Mouse (Mus musculus) thymus, postnatal 14 days (tissue): ENCODE results near the gene Chmp2a.

Experiments
- DNase-seq: peaks from one replicate; pipeline ENCODE4 v3.0.0; 2021

Gene Chmp2a

DNA sequence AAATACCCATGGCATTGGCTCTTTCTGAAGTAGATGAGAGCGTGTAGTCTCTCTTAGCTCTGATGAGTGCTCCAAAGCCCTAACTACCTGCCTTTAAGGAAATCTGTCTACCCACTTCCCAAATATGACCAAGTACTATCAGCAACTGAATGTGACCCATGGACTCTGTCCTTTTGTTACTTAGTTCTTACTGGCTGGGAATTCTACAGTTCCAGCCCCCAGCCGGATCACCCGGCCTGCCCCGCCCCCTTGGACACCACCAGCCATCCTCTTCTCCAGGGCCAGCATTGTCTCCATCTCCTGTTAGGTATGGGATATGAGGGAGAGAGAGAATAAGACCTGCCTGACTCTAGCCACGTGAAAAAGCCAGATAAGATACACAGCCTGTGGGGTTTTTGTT is 36.6 kb downstream of the Chmp2a start, which contains the start of gene Slc27a5:
Gene Slc27a5 (minus strand): TSS at position 140 of the 400 bp plus-strand sequence.
- DNase-seq: no peak

DNA sequence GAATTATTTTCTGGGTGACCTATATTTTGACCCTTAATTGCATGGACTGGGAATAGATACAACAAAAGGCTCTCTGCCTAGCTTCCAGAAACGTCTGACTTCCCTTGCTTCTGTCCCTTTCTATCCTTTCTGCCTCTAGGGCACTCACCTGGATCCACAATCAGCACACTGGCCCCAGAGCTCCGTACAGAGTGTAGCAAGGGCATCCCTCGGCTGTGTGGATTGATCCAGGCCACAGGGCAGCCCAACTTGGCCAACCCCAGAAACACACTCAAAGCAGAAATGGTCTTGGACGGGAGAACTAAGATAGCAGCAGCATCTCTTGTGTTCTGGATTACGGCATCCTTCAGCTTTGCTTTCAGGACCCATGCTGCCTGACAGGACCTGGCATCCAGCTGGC is 37.4 kb downstream of the Chmp2a start:
- DNase-seq: no peak

DNA sequence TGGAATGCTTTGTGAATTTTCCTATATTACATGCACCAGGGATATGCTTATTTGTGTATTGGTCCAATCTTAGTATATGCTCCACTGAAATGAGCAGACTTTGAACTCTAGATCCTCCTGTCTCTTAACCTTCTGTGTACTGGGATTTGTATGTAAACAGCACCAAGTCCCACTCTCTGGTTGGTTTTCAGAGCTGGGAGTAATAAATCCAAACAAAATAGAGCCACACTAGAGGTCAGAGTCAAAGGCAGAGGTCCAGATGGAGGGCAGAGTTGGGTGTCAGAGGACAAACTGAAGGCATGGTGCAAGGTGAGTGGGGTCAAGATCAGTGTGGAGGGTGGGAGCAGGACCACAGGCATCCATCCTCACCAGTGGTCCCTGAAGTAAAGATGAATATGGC is 38.7 kb downstream of the Chmp2a start:
- no peak for DNase-seq

DNA sequence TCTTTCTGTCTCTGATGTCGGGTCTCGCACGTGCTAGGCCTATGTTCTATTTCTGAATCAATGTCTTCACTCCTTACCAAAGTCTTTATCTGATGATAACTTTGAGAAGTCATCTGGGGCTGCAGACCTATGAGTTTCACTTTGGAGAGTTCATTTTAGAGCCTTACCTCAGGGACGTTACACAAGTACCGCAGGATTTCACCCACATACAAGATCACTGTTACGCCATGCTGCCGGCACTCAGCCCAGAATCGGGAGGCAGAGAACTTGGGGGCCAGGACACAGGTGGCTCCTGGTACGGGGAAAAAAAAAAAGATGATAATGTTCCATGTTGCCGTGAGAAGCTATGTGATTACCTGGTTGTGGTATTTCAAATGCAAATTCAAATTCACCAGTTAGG is 41.5 kb downstream of the Chmp2a start:
- no peak for DNase-seq

DNA sequence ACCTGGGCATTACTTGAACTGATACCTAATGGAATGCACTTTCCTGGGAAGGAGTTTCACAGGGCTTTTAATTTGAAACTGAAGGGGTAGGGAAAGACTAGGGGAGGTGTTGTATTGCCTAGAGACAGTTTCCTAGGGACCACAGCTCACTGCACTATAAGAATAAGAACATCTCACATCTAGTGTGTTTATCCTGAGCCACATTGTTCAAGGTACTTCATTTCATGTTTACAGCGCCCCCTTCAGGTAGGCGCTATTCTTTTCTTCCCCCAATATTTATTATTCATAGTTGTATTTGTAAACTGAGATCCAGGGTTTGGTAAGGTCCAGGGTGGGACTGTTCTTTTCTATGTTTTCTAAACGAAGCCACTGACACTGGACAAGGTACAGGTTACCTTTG is 42.4 kb downstream of the Chmp2a start:
- DNase-seq: peak; percentile 71

DNA sequence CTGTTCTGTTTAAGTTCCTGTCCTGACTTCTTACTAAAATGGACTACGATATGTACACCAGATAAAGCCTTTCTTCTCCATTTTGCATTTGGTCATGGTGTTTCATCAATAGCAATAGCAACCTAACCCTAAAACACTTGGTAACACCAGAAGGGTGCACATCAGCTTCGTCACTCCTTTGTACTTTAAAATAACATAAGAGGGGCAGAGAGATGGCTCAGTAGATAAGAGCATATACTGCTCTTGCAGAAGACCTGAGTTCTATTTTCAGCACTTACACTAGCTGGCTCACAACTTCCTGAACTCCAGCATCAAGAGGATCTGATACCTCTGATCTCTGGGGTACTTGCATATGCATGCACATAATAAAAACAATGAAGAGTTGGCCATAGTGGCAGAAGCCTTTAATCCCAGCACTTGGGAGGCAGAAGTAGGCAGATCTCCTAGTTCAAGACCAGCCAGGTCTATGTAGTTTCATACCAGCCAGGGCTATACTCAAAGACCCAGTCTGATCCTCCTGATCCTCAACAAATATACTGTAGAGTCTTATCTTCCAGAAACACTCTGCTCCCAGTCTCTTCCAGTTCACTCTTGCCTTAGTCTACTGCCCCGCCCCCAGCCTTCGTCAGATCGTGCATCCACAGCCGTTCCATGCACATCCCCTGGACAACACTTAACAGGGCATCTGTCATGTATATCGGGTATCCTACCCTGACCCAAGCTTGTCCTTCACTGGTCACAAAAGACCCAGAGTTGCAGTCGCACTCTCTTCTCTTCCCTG is 47.0 kb downstream of the Chmp2a start:
- no peak for DNase-seq

DNA sequence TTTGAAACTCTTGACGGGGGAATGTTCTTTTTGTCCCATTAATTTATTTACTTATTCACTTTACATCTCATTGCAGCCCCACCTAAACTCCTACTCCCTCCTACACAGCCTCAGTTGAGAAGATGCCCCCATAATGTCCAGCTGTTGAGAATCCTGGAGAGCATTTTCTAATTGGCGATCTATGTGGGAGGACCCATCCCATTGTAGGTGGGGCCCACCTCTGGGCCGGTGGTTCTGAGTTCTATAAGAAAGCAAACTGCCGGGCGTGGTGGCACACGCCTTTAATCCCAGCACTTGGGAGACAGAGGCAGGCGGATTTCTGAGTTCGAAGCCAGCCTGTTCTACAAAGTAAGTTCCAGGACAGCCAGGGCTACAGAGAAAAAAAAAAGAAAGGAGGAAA is 47.7 kb downstream of the Chmp2a start:
- no peak for DNase-seq

DNA sequence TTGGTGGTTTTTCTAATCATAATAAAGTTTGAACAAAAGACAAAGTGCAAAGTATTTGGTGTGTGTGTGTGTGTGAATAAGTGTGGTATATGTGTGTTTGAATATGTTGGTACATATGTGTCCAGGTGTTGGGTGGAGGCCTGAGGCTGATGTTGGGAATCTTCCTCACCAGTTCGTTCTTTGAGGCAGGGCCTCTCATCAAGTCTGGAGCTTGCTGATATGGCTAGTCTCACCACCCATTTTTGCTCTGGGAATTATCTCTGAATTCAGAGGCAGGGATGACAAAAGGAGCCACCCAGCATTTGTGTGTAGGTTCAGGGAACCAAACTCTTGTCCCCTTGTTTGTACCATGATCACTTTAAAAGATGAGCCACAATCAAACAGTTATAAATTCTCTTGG is 48.9 kb downstream of the Chmp2a start:
- DNase-seq: no peak
